Mouse (Mus musculus) E14TG2a.4 (cell line): ENCODE measurements around the gene Htr3a.

ENCODE experiments used
- H3K27me3 ChIP-seq: 2 replicates; pipeline ENCODE4 v1.6.1; 2014; ENCODE audit warnings: low read length, control low read depth; ENCODE audit not compliant: insufficient read depth
- H3K36me3 ChIP-seq: 2 replicates; pipeline ENCODE4 v1.6.1; 2014; ENCODE audit warnings: low read length, control low read depth; ENCODE audit not compliant: insufficient read depth
- H3K4me1 ChIP-seq: replicated peaks from 2 replicates; pipeline ENCODE4 v1.6.1; 2014; ENCODE audit warnings: low read depth, low read length, control low read depth
- H3K4me3 ChIP-seq: replicated peaks from 2 replicates; pipeline ENCODE4 v1.5.1; 2014; ENCODE audit warnings: mild to moderate bottlenecking, low read length
- H3K9me3 ChIP-seq: 2 replicates; pipeline ENCODE4 v1.6.1; 2014; ENCODE audit warnings: low read length, control low read depth
- CTCF ChIP-seq: conservative IDR thresholded peaks from 2 replicates; pipeline ENCODE4 v1.5.1; 2014; ENCODE audit warnings: low read length
- NANOG ChIP-seq: IDR thresholded peaks from 2 replicates; pipeline ENCODE4 v1.6.1; 2014; ENCODE audit warnings: borderline replicate concordance, low read length, mixed read lengths
- POU5F1 ChIP-seq: IDR thresholded peaks from 2 replicates; pipeline ENCODE4 v1.6.1; 2014; ENCODE audit warnings: low read length, borderline replicate concordance

Gene Htr3a

GRCm38 (mm10) chr9:48910885-48911537, at the start of gene Htr3a:
Gene Htr3a, minus strand, starts transcription at chr9:48911099.
- Histone ChIP-seq H3K4me3 (peak within 1 kb of the TSS; percentile 73), H3K9me3 (no peaks in the 10 kb centered on the region), H3K36me3 (no peaks in the 10 kb centered on the region), H3K27me3 (peaks cover 10% of the 10 kb centered on the region; the same call in 1 of the 2 replicates), H3K4me1 (peaks cover 17% of the 10 kb centered on the region)
- TF ChIP-seq CTCF, result no peak
- no peak for TF ChIP-seq NANOG
- no peak for TF ChIP-seq POU5F1

DNA sequence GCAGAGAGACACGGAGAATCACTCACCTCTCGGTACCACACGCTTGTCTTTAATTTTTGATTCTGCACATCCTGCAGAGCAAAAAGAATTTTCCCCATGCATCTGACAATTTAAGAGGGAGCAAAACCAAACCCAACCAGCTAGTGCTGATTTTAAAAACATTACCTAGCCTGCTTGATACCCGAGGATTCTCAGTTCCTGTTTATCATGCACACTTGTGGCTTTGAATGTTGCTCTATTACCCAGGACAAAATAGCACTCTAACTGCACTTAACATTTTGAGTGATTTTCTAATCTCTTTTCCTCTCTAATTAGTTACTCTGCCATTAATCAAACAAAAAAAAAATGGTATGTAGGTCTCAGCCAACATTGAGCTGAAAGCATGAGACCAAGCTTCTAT, 36.7 kb upstream of the Htr3a start:
- H3K9me3 ChIP-seq, result no peaks in the 10 kb centered on the region
- TF ChIP-seq CTCF (no peak), NANOG (no peak), POU5F1 (no peak)

GRCm38 (mm10) chr9:48942349-48942748, 31.4 kb upstream of the Htr3a start:
- Histone ChIP-seq H3K4me1 (0 out of 2 replicates have a peak, but pooled peaks cover 2% of the 10 kb centered on the region), H3K36me3 (no peaks in the 10 kb centered on the region), H3K9me3 (no peaks in the 10 kb centered on the region), H3K27me3 (peaks cover 14% of the 10 kb centered on the region), H3K4me3 (no peak overlapping the region)
- TF ChIP-seq NANOG (no peak), CTCF (no peak), POU5F1 (no peak)

More for the DNA sequence above, 36.7 kb upstream of the Htr3a start:
- H3K27me3 ChIP-seq, result peaks cover 11% of the 10 kb centered on the region
- no peak overlapping the region for H3K4me3 ChIP-seq
- H3K36me3 ChIP-seq, result no peaks in the 10 kb centered on the region
- 0 out of 2 replicates have a peak, but pooled peaks cover 2% of the 10 kb centered on the region for H3K4me1 ChIP-seq

- no peaks in the 10 kb centered on the region for H3K36me3 ChIP-seq
- no peak overlapping the region for H3K4me3 ChIP-seq
- no peak for TF ChIP-seq CTCF
- no peak for TF ChIP-seq NANOG
- no peak for TF ChIP-seq POU5F1
- no peaks in the 10 kb centered on the region for H3K9me3 ChIP-seq
- H3K4me1 ChIP-seq, result no peaks in the 10 kb centered on the region
- H3K27me3 ChIP-seq, result peaks cover 46% of the 10 kb centered on the region
These were observed 18.5 kb upstream of the Htr3a start for GRCm38 (mm10) chr9:48929436-48929835.

GRCm38 (mm10) chr9:48928781-48929180, 17.9 kb upstream of the Htr3a start:
- H3K9me3 ChIP-seq, result no peaks in the 10 kb centered on the region
- no peaks in the 10 kb centered on the region for H3K36me3 ChIP-seq
- peaks cover 46% of the 10 kb centered on the region for H3K27me3 ChIP-seq
- no peaks in the 10 kb centered on the region for H3K4me1 ChIP-seq
- no peak for TF ChIP-seq NANOG
- no peak for TF ChIP-seq POU5F1
- TF ChIP-seq CTCF, result no peak
- no peak overlapping the region for H3K4me3 ChIP-seq

DNA sequence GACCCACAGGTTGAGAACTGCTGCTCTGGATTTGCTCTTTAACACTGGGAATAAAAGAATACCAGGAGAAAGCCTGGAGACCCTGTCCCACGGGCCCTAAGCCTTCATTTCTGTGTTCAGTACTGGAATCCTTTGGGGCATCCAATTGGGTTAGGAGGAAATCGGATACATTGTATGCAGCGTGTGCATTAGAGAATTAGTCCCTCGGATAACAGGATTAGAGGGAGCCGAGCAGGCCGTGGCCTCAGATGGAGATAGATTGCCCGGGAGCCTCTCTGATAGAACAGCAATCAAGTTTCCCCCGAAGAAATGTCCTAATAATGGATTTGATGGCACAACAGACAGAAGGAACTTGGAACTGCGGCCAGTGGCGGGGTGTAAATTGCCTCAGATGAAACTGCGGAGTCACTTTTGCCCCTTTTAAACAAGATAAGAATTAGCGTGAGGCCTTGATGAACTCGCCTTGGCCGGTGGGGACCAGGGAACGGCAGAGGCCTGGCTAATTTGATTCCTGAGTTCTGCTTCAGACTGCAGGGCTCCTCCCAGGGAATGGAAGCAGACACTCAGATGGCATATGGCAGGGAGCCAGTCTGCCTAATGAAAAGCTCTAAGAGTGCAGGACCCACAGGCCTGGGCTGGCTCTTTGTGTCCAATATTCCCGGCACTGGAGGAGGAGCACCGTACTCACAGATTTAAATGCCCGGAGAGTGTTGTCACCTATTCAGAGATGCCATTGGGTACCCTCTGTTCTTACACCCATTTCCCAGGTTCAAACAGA, 5.3 kb upstream of the Htr3a start:
- TF ChIP-seq NANOG (no peak), CTCF (no peak), POU5F1 (no peak)
- no peaks in the 10 kb centered on the region for H3K36me3 ChIP-seq
- peaks cover 4% of the 10 kb centered on the region; the same call in 1 of the 2 replicates for H3K27me3 ChIP-seq
- H3K4me1 ChIP-seq, result peaks cover 2% of the 10 kb centered on the region
- H3K9me3 ChIP-seq, result no peaks in the 10 kb centered on the region
- peak overlapping the region; percentile 43; the same call in 1 of the 2 replicates for H3K4me3 ChIP-seq

- H3K27me3 ChIP-seq, result peaks cover 4% of the 10 kb centered on the region; the same call in 1 of the 2 replicates
- no peaks in the 10 kb centered on the region for H3K9me3 ChIP-seq
- H3K4me3 ChIP-seq, result no peak overlapping the region
- H3K36me3 ChIP-seq, result no peaks in the 10 kb centered on the region
- H3K4me1 ChIP-seq, result 0 out of 2 replicates have a peak, but pooled peaks cover 5% of the 10 kb centered on the region
- TF ChIP-seq CTCF, result no peak
- TF ChIP-seq POU5F1, result no peak
- TF ChIP-seq NANOG, result no peak
These were observed 6.5 kb downstream of the Htr3a start for GRCm38 (mm10) chr9:48904421-48904820.

GRCm38 (mm10) chr9:48903766-48904165, 7.1 kb downstream of the Htr3a start:
- Histone ChIP-seq H3K27me3 (0 out of 2 replicates have a peak, but pooled peaks cover 4% of the 10 kb centered on the region), H3K9me3 (no peaks in the 10 kb centered on the region), H3K36me3 (no peaks in the 10 kb centered on the region), H3K4me3 (no peak overlapping the region), H3K4me1 (0 out of 2 replicates have a peak, but pooled peaks cover 5% of the 10 kb centered on the region)
- TF ChIP-seq NANOG (no peak), CTCF (no peak), POU5F1 (no peak)
